Comparison of ENCODE assay signal across 25 mouse cellular contexts in the genomic region with DNA sequence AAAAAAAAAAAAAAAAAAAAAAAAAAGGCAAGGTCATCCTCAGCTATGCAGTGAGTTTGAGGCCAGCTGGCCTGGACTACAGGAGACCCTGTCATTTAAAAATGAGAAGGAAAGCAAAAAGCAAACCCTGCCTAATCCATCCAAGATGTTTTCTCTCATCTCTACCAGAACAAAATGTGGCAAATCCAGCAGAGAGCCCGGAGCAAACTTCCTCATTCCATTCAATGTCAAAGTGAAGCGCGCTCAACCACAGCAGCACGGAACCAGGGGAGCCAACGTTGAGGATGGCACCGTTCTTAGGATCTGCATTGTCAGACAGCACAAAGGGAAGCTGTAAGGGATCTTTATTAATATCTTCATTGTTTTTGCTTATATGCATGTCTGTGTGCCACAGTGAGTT. TPM values are rescaled to one million over a fixed set of nuclear protein-coding genes. Genes with fewer than 3 reads are reported as not detected.
A peak's percentile ranks its signal among the peaks of the same experiment; 100 is the strongest.
DNase-seq lines count a peak whose midpoint lies in the region; ATAC-seq and TF ChIP-seq lines count a peak whose summit lies in the region.
"Had no signal": no experiment of that assay in that cellular context is flagged by ENCODE, and none has a peak within 500 bp of the region (broad histone marks: within the 10 kb centered on the region; RNA-seq: fewer than 3 reads in every experiment).

No protein-coding gene starts in this region.

- H3K4me1 ChIP-seq in kidney, embryonic 14.5 days (ENCODE audit: control insufficient read depth, insufficient read depth, low read length), result peaks cover 7% of the 10 kb centered on the region
- 0 out of 2 replicates have a peak, but pooled peaks cover 2% of the 10 kb centered on the region for H3K4me1 ChIP-seq in testis, adult 2 months (ENCODE audit: control insufficient read depth, insufficient read depth, low read length)
- H3K4me1 ChIP-seq: forebrain, embryonic 13.5 days; neural tube, embryonic 13.5 days had no signal

- no peak overlapping the region for H3K9ac ChIP-seq in kidney, embryonic 14.5 days (ENCODE audit: low read depth, low read length)
- H3K9ac ChIP-seq: forebrain, embryonic 13.5 days; heart, embryonic 13.5 days; hindbrain, embryonic 14.5 days; limb, embryonic 13.5 days; neural tube, embryonic 13.5 days had no signal

- intact Hi-C loops in left cerebral cortex, postnatal 25 days (cut with DNase I), result no loop called here

- H3K9me3 ChIP-seq in kidney, embryonic 14.5 days (ENCODE audit: control insufficient read depth, low read length), result no peaks in the 10 kb centered on the region
- H3K9me3 ChIP-seq: forebrain, embryonic 13.5 days; heart, embryonic 13.5 days; limb, embryonic 13.5 days; neural tube, embryonic 13.5 days had no signal

- TF ChIP-seq CTCF in testis, adult 2 months (IDR thresholded peaks at IDR 0.05; ENCODE audit: control insufficient read depth, insufficient read depth, insufficient replicate concordance, low read depth, low read length), result no peak

- no peak overlapping the region for H3K4me3 ChIP-seq in kidney, embryonic 14.5 days (ENCODE audit: low read length)
- H3K4me3 ChIP-seq in testis, adult 2 months (ENCODE audit: control insufficient read depth, low read depth, low read length), result no peak overlapping the region
- H3K4me3 ChIP-seq: forebrain, embryonic 13.5 days; heart, embryonic 13.5 days; layer of hippocampus, adult 2 months; left cerebral cortex, adult 2 months; limb, embryonic 13.5 days; neural tube, embryonic 13.5 days had no signal

- TF ChIP-seq POLR2A in testis, adult 2 months (IDR thresholded peaks at IDR 0.05; ENCODE audit: control insufficient read depth, low read depth, low read length), result no peak

- no peak overlapping the region for H3K4me2 ChIP-seq in kidney, embryonic 14.5 days (replicated peaks; ENCODE audit: low read depth, low read length)
- H3K4me2 ChIP-seq: forebrain, embryonic 13.5 days; heart, embryonic 13.5 days; hindbrain, embryonic 14.5 days; limb, embryonic 13.5 days; liver, embryonic 11.5 days; midbrain, embryonic 11.5 days; neural tube, embryonic 13.5 days had no signal

- H3K36me3 ChIP-seq in kidney, embryonic 14.5 days (ENCODE audit: control insufficient read depth, insufficient read depth, low read length), result no peaks in the 10 kb centered on the region
- no peaks in the 10 kb centered on the region for H3K36me3 ChIP-seq in testis, adult 2 months (ENCODE audit: control insufficient read depth, insufficient read depth, low read length)
- H3K36me3 ChIP-seq: heart, embryonic 13.5 days; limb, embryonic 13.5 days; neural tube, embryonic 13.5 days had no signal

- WGBS in kidney, embryonic 14.5 days, result 77% methylated on average over 6 of the region's 6 CpGs

- H3K27ac ChIP-seq in kidney, embryonic 14.5 days (ENCODE audit: low read depth, low read length), result no peak overlapping the region
- H3K27ac ChIP-seq in testis, adult 2 months (ENCODE audit: control insufficient read depth, insufficient read depth, low read depth, low read length), result peak overlapping the region; percentile 59; the same call in 1 of the 2 replicates
- H3K27ac ChIP-seq: forebrain, embryonic 13.5 days; heart, embryonic 13.5 days; hindbrain, embryonic 14.5 days; left cerebral cortex, adult 2 months; limb, embryonic 13.5 days; neural tube, embryonic 13.5 days had no signal

- H3K27me3 ChIP-seq in kidney, embryonic 14.5 days (ENCODE audit: control insufficient read depth, insufficient read depth, low read length), result no peaks in the 10 kb centered on the region
- H3K27me3 ChIP-seq in testis, adult 2 months (ENCODE audit: control insufficient read depth, insufficient read depth, low read length), result no peaks in the 10 kb centered on the region
- H3K27me3 ChIP-seq: forebrain, embryonic 13.5 days; heart, embryonic 13.5 days; limb, embryonic 13.5 days; neural tube, embryonic 13.5 days had no signal

- DNase-seq in embryo, embryonic 11 days, result peak; percentile 16
- DNase-seq in embryo, embryonic 10 days (ENCODE audit: low spot score), result no peak
- peak; percentile 32 for DNase-seq in kidney, postnatal 14 days
- no peak for DNase-seq in testis, postnatal 14 days (ENCODE audit: low spot score)
- DNase-seq in left cerebral cortex, postnatal 25 days (ENCODE audit: low spot score in 2 of 2), result no peak
- DNase-seq: adrenal gland, adult 8-10 months; cerebellum, adult 8-10 months; cerebellum, postnatal 25 days; gastrocnemius, postnatal 10 days; heart, postnatal 10 days; lung, postnatal 14 days; right cerebral cortex, postnatal 4 days; thymus, postnatal 14 days had no signal

- no peak for ATAC-seq in kidney, embryonic 14.5 days (ENCODE audit: low FRiP score, low TSS enrichment)
- ATAC-seq: forebrain, embryonic 13.5 days; intestine, postnatal 0 days had no signal

RNA-seq across cellular contexts. Expression of gene Carmil1, which starts 22.8 kb away (rescaled TPM):
- 23.9 and 48.6 TPM in 2 replicates for polyA plus RNA-seq in kidney, embryonic 14.5 days (2014; fragmentation: Nextera tagmentation; extraction: Ambion mirVana)
- polyA plus RNA-seq in testis, adult 2 months (2012; rRNA removed), result 30.3 and 32.8 TPM in 2 replicates
- 10 to 100 TPM; 27.4 to 37.2 TPM for total RNA-seq in left cerebral cortex, postnatal 25 days (2021)

Comparison
In these comparisons a context has a peak if more than half of its experiments do, and no peak if none do; other contexts are left out.
1. DNase-seq: peak in embryo, embryonic 11 days (single experiment) and kidney, postnatal 14 days (single experiment); none in embryo, embryonic 10 days (single experiment), testis, postnatal 14 days (single experiment) and left cerebral cortex, postnatal 25 days (0 of 2).